In genomic region chr9:90114567-90115307, GRCm38 (mm10) we compare ENCODE assay signal across 8 mouse cellular contexts. TPM values are rescaled to one million over a fixed set of nuclear protein-coding genes. Genes with fewer than 3 reads are reported as not detected.
DNase-seq lines count a peak whose midpoint lies in the region; ATAC-seq and TF ChIP-seq lines count a peak whose summit lies in the region.

Gene Morf4l1, minus strand, starts transcription at chr9:90114774.

- H3K4me3 ChIP-seq in G1E (ENCODE audit: low read depth, low read length), result peak within 1 kb of the TSS; percentile 89
- peak within 1 kb of the TSS; percentile 95 for H3K4me3 ChIP-seq in forebrain, embryonic 16.5 days (replicated peaks; ENCODE audit: low read length)
- H3K4me3 ChIP-seq in lung, embryonic 15.5 days, result peak within 1 kb of the TSS; percentile 95

- H3K9me3 ChIP-seq in G1E (replicated peaks), result no peaks in the 10 kb centered on the region
- no peaks in the 10 kb centered on the region for H3K9me3 ChIP-seq in forebrain, embryonic 16.5 days (ENCODE audit: control insufficient read depth, low read length)
- H3K9me3 ChIP-seq in lung, embryonic 15.5 days, result no peaks in the 10 kb centered on the region

- 1% methylated on average over 35 of the region's 40 CpGs for WGBS in forebrain, embryonic 16.5 days
- WGBS in lung, embryonic 15.5 days, result under 1% methylated on average over 40 of the region's 40 CpGs

- H3K36me3 ChIP-seq in G1E (replicated peaks), result no peaks in the 10 kb centered on the region
- H3K36me3 ChIP-seq in forebrain, embryonic 16.5 days (ENCODE audit: control insufficient read depth, insufficient read depth), result no peaks in the 10 kb centered on the region
- no peaks in the 10 kb centered on the region for H3K36me3 ChIP-seq in lung, embryonic 15.5 days

- H3K9ac ChIP-seq in forebrain, embryonic 16.5 days (replicated peaks; ENCODE audit: low read depth, low read length), result peak within 1 kb of the TSS; percentile 94
- H3K9ac ChIP-seq in lung, embryonic 15.5 days, result peak within 1 kb of the TSS; percentile 99

- intact Hi-C loops in heart, postnatal 36 days (cut with DNase I), result loop anchor here (1.0 to 10.0 kb wide), 2 partner anchors 9 to 410 kb away; partner anchors contain the start of gene Tmed3

- H3K4me1 ChIP-seq in G1E (ENCODE audit: insufficient read depth, low read depth, low read length), result peaks cover 23% of the 10 kb centered on the region
- peaks cover 25% of the 10 kb centered on the region for H3K4me1 ChIP-seq in forebrain, embryonic 16.5 days (replicated peaks; ENCODE audit: control insufficient read depth, insufficient read depth, low read length)
- H3K4me1 ChIP-seq in lung, embryonic 15.5 days, result peaks cover 30% of the 10 kb centered on the region

- no peaks in the 10 kb centered on the region for H3K27me3 ChIP-seq in G1E (ENCODE audit: insufficient read depth, low read length)
- H3K27me3 ChIP-seq in forebrain, embryonic 16.5 days (replicated peaks; ENCODE audit: control insufficient read depth, insufficient read depth, low read length), result no peaks in the 10 kb centered on the region
- peaks cover 7% of the 10 kb centered on the region; the same call in 1 of the 2 replicates for H3K27me3 ChIP-seq in lung, embryonic 15.5 days

- H3K27ac ChIP-seq in forebrain, embryonic 16.5 days (ENCODE audit: low read length), result peak within 1 kb of the TSS; percentile 99
- H3K27ac ChIP-seq in lung, embryonic 15.5 days, result peak within 1 kb of the TSS; percentile 99

- peak; percentile 86 for ATAC-seq in G1E (ENCODE audit: extremely low read depth, insufficient number of reproducible peaks, low FRiP score, poor library complexity, severe bottlenecking)
- peak; percentile 99 for ATAC-seq in forebrain, embryonic 16.5 days
- peak; percentile 99 for ATAC-seq in lung, embryonic 15.5 days (ENCODE audit: borderline replicate concordance, extremely low read depth, low FRiP score, low TSS enrichment)

- TF ChIP-seq CTCF in G1E (IDR thresholded peaks at IDR 0.05; ENCODE audit: low read depth, low read length), result no peak

- peak; percentile 82 for DNase-seq in G1E (ENCODE audit: low spot score)
- DNase-seq in cerebellum, adult 18-20 months, result peak; percentile 97 to 98
- DNase-seq in heart, postnatal 36 days, result peak; percentile 93 to 94
- DNase-seq in layer of hippocampus, adult 8-10 months (ENCODE audit: low spot score in 2 of 2), result peak; percentile 97 to 99
- peak; percentile 97 for DNase-seq in ovary, adult 18-20 months (ENCODE audit: low spot score)
- peak; percentile 98 for DNase-seq in thymus, postnatal 0 days (ENCODE audit: low spot score)

- H3K4me2 ChIP-seq in forebrain, embryonic 16.5 days (ENCODE audit: low read length), result peak within 1 kb of the TSS; percentile 85
- H3K4me2 ChIP-seq in lung, embryonic 15.5 days, result peak within 1 kb of the TSS; percentile 85

RNA-seq across cellular contexts. Expression of gene Morf4l1, which starts in this region (rescaled TPM):
- total RNA-seq in G1E (2014; fragmentation: Nextera tagmentation), result 219 and 248 TPM in 2 replicates
- 146 and 172 TPM in 2 replicates for total RNA-seq in G1E (2017)
- polyA plus RNA-seq in G1E (2012), result 106 and 118 TPM in 2 replicates
- polyA plus RNA-seq in forebrain, embryonic 16.5 days (2015; fragmentation: Nextera tagmentation; extraction: Ambion mirVana), result 520 and 524 TPM in 2 replicates
- 100 to 1,000 TPM; 254 to 268 TPM for total RNA-seq in heart, postnatal 36 days (2021)
- 100 to 1,000 TPM; 417 to 460 (median 434) TPM for total RNA-seq in layer of hippocampus, adult 8-10 months (2022)
- polyA plus RNA-seq in lung, embryonic 15.5 days (2015; fragmentation: Nextera tagmentation; extraction: Ambion mirVana), result 397 and 406 TPM in 2 replicates
- polyA plus RNA-seq in thymus, postnatal 0 days (2015; fragmentation: Nextera tagmentation; extraction: Ambion mirVana), result 323 and 332 TPM in 2 replicates

Comparison
In these comparisons a context has a peak if more than half of its experiments do, and no peak if none do; other contexts are left out.
1. Peak in every context shown above with its lines: DNase-seq, ATAC-seq, H3K4me3 ChIP-seq and H3K27ac ChIP-seq.